Comparison of ENCODE assay signal across 13 mouse cellular contexts in the genomic region with DNA sequence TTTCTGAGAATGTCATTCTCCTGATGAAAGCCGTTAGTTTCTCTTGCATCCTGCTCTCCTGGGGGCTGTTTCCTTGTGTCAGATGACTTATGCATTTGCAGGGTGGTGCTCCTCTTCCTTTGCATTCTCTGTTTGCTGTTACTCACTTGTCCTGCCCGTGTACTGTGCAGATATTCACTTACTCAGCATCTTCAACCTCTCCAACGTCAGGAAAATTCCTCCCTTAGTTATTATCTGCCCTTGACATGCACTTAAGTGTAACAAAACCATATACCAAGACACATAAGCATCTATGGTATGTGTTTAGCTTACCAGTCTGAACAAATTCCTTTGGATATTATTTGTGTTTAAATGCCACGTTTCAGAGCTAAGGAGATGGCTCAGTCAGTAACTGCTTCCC.
"Had no signal": no experiment of that assay in that cellular context is flagged by ENCODE, and none has a peak within 500 bp of the region (broad histone marks: within the 10 kb centered on the region; RNA-seq: fewer than 3 reads in every experiment).

No protein-coding gene starts in this region.

- H3K4me1 ChIP-seq: liver, embryonic 13.5 days; megakaryocyte, embryonic 14.5 days; midbrain, embryonic 15.5 days had no signal

- H3K9me3 ChIP-seq: limb, embryonic 15.5 days; liver, embryonic 13.5 days; megakaryocyte, embryonic 14.5 days; midbrain, embryonic 15.5 days had no signal

- H3K4me3 ChIP-seq: limb, embryonic 15.5 days; liver, embryonic 13.5 days; megakaryocyte, embryonic 14.5 days; midbrain, embryonic 15.5 days had no signal

- H3K9ac ChIP-seq: limb, embryonic 15.5 days; liver, embryonic 13.5 days; liver, postnatal 0 days; midbrain, embryonic 15.5 days had no signal

- H3K27ac ChIP-seq: limb, embryonic 15.5 days; liver, embryonic 13.5 days; macrophage; midbrain, embryonic 15.5 days had no signal

- H3K36me3 ChIP-seq: limb, embryonic 15.5 days; liver, embryonic 13.5 days; midbrain, embryonic 15.5 days had no signal

- H3K4me2 ChIP-seq: limb, embryonic 15.5 days; liver, embryonic 13.5 days; midbrain, embryonic 11.5 days; midbrain, embryonic 15.5 days had no signal

- ATAC-seq: inflammation-experienced regulatory T-cells, adult 6 months; liver, postnatal 0 days; midbrain, embryonic 15.5 days had no signal

- DNase-seq: kidney, adult 11 months; kidney, postnatal 14 days; layer of hippocampus, postnatal 36 days; liver, embryonic 13.5 days; liver, postnatal 0 days; right cerebral cortex, postnatal 14 days; thymus, postnatal 36 days had no signal

- H3K27me3 ChIP-seq: limb, embryonic 15.5 days; liver, embryonic 13.5 days; megakaryocyte, embryonic 14.5 days; midbrain, embryonic 15.5 days had no signal
